Mouse (Mus musculus): ENCODE data around the gene Sorl1. TPM values are rescaled to one million over a fixed set of nuclear protein-coding genes. Genes with fewer than 3 reads are reported as not detected.

Gene Sorl1
- polyA plus RNA-seq, 1 experiment: 73.1 TPM

DNA sequence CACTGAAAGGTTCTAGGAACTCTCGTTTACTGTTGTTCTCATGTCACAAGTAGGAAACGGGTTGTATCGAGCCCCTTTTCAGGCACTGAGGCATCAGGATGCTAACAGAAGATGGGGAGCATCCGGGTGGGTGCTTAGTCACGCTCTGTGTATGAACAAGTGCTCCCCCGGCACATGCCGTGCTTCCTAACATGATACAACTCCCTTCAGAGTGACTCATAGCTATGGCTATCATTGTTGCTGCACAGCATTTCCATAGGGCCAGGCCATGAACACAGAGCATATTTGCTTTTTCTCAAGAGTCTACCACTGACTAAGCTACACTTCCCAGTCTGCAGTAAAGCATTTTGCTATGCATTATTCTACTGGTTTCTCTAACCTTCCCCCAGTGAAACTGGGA, 179.1 kb downstream of the Sorl1 start:
- Histone ChIP-seq H3K4me3 (ENCODE audit: insufficient read depth, low read length) (no peak overlapping the region), H3K27ac (ENCODE audit: insufficient read depth, low read length) (no peak overlapping the region), H3K4me1 (ENCODE audit: control insufficient read depth, insufficient read depth, low read length) (no peaks in the 10 kb centered on the region; the same call in 1 of the 2 replicates)
- TF ChIP-seq POLR2A (IDR thresholded peaks at IDR 0.05; ENCODE audit: extremely low read depth, insufficient read depth, low read length): no peak
- TF ChIP-seq CTCF (IDR thresholded peaks at IDR 0.05; ENCODE audit: extremely low read depth, insufficient read depth, low read length): no peak

DNA sequence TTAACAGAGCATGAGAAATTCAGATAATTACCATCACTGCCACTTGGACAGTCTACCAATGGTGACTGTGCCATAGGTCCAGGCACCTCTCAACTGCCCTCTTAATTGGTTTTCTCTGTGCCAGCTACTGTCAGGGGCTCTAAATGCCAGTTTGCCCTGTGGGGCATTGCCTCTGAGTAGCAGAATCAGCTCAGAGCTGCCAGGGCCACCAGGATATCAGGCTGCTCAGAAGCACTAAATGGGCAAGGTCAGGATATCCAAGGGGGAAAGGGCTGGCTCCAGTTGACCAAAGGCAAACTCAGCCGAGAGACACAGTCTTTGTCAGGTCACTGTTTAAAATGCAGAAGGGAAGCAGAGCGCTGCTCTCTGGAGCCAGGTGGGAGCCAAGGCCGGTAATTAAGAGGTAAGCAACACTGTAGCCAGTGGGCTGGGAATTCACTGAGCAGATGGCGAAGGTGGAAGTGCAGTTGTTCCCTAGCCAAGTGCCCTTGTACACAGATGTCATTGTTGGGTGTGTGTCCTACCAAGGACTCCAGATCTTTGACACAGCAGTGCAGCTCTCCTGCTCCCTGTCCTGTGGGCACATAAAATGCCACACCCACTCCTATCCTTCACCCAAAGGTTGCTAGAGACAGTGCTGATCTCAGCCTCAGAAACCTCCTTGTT, 181.0 kb downstream of the Sorl1 start:
- Histone ChIP-seq H3K4me3 (ENCODE audit: insufficient read depth, low read length) (no peak overlapping the region), H3K4me1 (ENCODE audit: control insufficient read depth, insufficient read depth, low read length) (no peaks in the 10 kb centered on the region), H3K27ac (ENCODE audit: insufficient read depth, low read length) (no peak overlapping the region)
- no peak for TF ChIP-seq POLR2A (IDR thresholded peaks at IDR 0.05; ENCODE audit: extremely low read depth, insufficient read depth, low read length)
- no peak for TF ChIP-seq CTCF (IDR thresholded peaks at IDR 0.05; ENCODE audit: extremely low read depth, insufficient read depth, low read length)

DNA sequence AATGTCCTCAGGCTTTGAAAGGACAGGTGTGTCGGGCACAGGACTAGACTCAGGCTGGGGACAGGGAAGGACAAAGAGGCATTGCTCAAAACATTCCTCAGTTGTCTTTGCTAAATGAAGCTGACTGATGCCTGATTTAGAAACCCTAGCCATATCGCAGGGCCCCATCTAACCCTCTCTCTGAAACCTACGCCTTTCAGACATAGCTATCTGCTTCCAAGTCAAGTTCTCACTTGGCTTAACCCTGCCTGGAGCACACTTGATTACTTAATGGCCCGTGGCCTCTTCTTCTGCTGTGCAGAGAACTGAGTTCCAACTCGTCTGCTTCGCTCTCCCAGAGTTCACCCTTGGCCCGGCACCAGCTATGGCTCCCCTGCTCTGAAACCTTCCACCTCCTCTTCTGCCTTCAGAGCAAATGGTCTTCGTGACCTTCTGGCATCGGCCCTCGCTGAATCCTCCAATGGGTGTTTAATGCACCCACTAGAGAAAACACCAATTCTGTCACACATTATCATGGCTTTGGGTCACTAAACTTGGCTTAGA, 183.7 kb downstream of the Sorl1 start:
- Histone ChIP-seq H3K4me3 (ENCODE audit: insufficient read depth, low read length) (no peak overlapping the region), H3K4me1 (ENCODE audit: control insufficient read depth, insufficient read depth, low read length) (no peaks in the 10 kb centered on the region), H3K27ac (ENCODE audit: insufficient read depth, low read length) (no peak overlapping the region)
- TF ChIP-seq CTCF (IDR thresholded peaks at IDR 0.05; ENCODE audit: extremely low read depth, insufficient read depth, low read length) (no peak), POLR2A (IDR thresholded peaks at IDR 0.05; ENCODE audit: extremely low read depth, insufficient read depth, low read length) (no peak)

DNA sequence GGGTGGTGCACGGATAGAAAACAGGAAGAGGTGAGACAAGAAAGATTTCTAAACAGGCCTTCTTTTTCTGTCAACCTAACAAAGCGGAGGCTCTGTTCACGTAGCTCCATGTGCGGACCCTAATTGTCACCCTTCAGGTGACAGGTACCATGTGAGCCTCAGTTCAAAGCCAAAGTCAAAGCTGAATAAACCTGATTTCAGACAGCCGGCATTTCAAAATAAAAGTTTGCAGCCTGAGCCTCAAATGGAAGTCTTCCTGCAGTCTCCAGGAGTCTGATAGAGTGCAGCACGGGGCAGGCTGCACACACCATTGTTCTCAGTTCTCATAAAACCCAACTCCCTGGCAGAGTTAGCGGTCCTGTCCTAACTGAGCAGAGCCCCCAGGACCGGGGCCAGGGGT, 185.6 kb downstream of the Sorl1 start:
- peak overlapping the region; percentile 1; the same call in 1 of the 2 replicates for H3K27ac ChIP-seq (ENCODE audit: insufficient read depth, low read length)
- no peak overlapping the region for H3K4me3 ChIP-seq (ENCODE audit: insufficient read depth, low read length)
- TF ChIP-seq POLR2A (IDR thresholded peaks at IDR 0.05; ENCODE audit: extremely low read depth, insufficient read depth, low read length) (no peak), CTCF (IDR thresholded peaks at IDR 0.05; ENCODE audit: extremely low read depth, insufficient read depth, low read length) (no peak)
- no peaks in the 10 kb centered on the region for H3K4me1 ChIP-seq (ENCODE audit: control insufficient read depth, insufficient read depth, low read length)

DNA sequence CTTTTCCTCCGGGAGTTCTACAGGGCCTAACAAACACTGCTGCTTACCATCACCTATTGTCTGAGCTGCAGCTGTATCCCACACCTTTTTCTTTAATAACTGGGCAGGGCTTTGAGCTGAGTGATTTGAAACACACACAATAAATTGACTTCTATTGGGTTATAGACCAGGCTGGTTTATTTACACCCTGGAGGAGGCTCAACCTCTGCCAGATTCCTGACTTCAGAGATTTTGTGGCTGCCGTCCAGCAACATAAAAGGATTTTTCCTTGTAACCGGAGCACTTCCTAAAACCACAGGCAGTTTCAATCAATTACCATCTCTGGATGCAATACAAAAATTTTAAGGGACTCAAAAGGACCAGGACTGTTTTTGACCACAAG, 186.1 kb downstream of the Sorl1 start:
- Histone ChIP-seq H3K4me1 (ENCODE audit: control insufficient read depth, insufficient read depth, low read length) (no peaks in the 10 kb centered on the region), H3K27ac (ENCODE audit: insufficient read depth, low read length) (peak overlapping the region; percentile 1; the same call in 1 of the 2 replicates), H3K4me3 (ENCODE audit: insufficient read depth, low read length) (no peak overlapping the region)
- TF ChIP-seq CTCF (IDR thresholded peaks at IDR 0.05; ENCODE audit: extremely low read depth, insufficient read depth, low read length) (no peak), POLR2A (IDR thresholded peaks at IDR 0.05; ENCODE audit: extremely low read depth, insufficient read depth, low read length) (no peak)

DNA sequence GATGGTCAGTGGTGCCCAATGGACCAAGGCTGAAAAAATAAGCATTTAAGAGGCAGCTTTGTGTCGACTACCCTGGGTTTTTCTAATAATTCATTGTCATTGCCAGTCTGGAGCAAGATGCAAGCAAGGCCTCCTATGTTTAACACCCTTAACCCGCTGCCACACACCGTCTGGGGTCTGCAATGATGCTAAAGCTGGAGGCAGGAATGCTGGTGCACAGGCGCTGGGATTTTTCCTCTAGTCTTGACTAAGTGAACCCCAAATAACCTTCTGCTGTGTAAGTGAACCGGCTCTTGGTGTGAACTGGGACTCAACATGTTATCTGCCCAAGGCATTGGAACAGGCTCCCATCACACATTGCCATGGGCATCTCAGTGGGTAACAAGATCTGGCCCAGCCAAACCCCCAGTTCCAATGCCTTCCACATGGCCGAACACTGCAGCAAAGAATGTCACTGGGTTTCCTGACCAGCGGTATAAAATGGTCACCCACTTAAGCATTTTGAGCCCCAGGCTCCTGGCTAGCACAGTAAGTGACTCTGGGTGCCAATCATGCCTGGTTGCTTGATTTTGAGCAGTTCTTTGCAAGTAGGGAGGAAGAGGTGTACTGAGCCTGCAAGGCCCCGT, 186.6 kb downstream of the Sorl1 start:
- TF ChIP-seq POLR2A (IDR thresholded peaks at IDR 0.05; ENCODE audit: extremely low read depth, insufficient read depth, low read length) (no peak), CTCF (IDR thresholded peaks at IDR 0.05; ENCODE audit: extremely low read depth, insufficient read depth, low read length) (no peak)
- no peak overlapping the region for H3K4me3 ChIP-seq (ENCODE audit: insufficient read depth, low read length)
- H3K4me1 ChIP-seq (ENCODE audit: control insufficient read depth, insufficient read depth, low read length): no peaks in the 10 kb centered on the region
- no peak overlapping the region for H3K27ac ChIP-seq (ENCODE audit: insufficient read depth, low read length)

DNA sequence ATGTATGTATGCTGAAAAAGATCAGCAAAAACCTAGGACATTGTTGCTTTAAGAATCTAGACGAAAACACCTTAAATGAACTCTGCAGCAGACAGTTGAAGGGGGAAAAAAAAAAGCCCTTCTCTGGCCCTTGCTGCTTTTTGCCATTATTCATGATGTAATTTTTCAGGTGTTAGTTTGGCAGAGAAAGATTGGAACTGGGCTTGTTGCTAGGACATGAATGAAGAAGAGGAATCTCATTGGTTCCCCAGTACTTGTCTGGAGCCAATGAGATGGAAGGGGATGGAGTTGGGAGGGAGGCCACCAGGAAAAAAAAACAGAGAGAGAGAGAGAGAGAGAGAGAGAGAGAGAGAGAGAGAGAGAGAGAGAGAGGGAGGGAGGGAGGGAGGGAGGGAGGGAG, 187.5 kb downstream of the Sorl1 start:
- no peaks in the 10 kb centered on the region for H3K4me1 ChIP-seq (ENCODE audit: control insufficient read depth, insufficient read depth, low read length)
- no peak overlapping the region for H3K27ac ChIP-seq (ENCODE audit: insufficient read depth, low read length)
- no peak overlapping the region for H3K4me3 ChIP-seq (ENCODE audit: insufficient read depth, low read length)
- TF ChIP-seq POLR2A (IDR thresholded peaks at IDR 0.05; ENCODE audit: extremely low read depth, insufficient read depth, low read length) (no peak), CTCF (IDR thresholded peaks at IDR 0.05; ENCODE audit: extremely low read depth, insufficient read depth, low read length) (no peak)

DNA sequence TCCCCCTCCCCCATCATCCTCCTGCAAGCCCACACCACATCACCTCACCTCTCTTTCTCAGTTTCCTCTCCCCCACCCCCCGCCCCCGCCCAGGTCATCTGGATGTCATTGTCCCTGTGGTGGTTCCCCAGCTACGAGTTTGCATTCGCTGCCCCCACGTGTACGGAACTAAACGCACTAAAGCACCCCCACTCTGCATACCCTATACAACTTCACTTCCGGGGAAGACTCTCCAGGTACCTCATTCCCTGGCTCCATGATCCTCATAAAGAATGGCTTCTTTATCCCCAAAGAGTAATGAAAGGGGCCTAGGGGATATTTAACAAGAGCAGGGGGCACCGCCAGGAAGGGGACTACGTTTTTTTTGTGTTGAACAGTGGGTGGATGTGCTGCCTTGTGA, 188.1 kb downstream of the Sorl1 start:
- Histone ChIP-seq H3K27ac (ENCODE audit: insufficient read depth, low read length) (no peak overlapping the region), H3K4me3 (ENCODE audit: insufficient read depth, low read length) (peak overlapping the region; percentile 23; the same call in 1 of the 2 replicates)

DNA sequence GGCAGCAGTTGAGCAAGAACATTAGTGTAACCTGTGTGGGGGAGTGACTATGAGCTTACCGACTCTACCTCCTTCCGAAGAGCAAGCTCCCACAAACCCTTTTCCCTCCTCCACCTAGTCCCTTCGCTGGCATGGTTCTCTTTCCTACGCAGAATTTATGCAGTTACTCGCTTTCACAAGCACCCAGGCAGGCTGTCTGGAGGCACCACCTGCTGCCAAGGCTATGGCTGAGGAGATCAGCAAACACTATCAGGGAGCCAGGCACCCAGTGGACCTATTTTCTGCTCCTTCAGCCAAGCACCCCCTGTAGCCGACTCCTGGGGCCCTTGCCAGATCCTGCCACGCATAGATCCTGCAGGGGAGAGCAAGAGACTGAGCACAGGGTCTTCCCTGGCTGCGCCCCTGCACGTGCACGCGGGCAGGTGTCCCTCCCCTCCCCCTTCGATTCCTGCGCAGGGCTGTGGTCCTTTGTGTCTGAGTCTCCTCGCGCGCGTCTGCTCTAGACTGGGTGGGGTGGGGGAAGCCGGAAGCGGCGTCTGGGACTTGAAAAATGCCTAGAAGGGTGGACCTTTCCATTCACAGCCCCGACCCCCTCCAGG, 188.6 kb downstream of the Sorl1 start:
- Histone ChIP-seq H3K4me3 (ENCODE audit: insufficient read depth, low read length) (peak overlapping the region; percentile 23), H3K27ac (ENCODE audit: insufficient read depth, low read length) (0 out of 2 replicates have a peak overlapping the region, but pooled peaks have one; percentile 61), H3K4me1 (ENCODE audit: control insufficient read depth, insufficient read depth, low read length) (no peaks in the 10 kb centered on the region)
- 0 out of 2 replicates have a peak, but pooled peaks have one; percentile 11 for TF ChIP-seq POLR2A (IDR thresholded peaks at IDR 0.05; ENCODE audit: extremely low read depth, insufficient read depth, low read length)
- no peak for TF ChIP-seq CTCF (IDR thresholded peaks at IDR 0.05; ENCODE audit: extremely low read depth, insufficient read depth, low read length)

More for the DNA sequence above, 188.1 kb downstream of the Sorl1 start:
- no peak for TF ChIP-seq POLR2A (IDR thresholded peaks at IDR 0.05; ENCODE audit: extremely low read depth, insufficient read depth, low read length)
- TF ChIP-seq CTCF (IDR thresholded peaks at IDR 0.05; ENCODE audit: extremely low read depth, insufficient read depth, low read length): no peak
- H3K4me1 ChIP-seq (ENCODE audit: control insufficient read depth, insufficient read depth, low read length): no peaks in the 10 kb centered on the region
